Mouse (Mus musculus): Measurements from ENCODE around the gene Lmo3.

DNA sequence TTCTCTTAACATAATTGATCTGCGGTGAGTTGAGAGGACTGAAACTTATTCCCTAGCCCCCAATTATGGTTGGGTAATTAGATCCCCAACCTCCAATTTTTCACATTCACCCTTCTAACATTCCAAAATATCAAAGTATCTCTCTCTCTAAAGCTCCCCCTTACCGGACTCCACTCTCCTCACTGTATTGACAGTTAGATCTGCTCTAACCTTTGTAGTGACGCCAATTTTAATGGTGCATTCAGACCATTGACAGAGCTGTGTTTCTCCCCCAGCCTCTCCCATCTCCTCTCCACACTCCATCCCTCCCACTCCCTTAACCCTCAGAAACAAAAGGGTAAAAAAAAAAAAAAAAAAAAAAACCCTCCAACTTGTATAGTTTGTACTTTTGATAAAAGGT lies 154.9 kb downstream of the Lmo3 start:
- TF ChIP-seq USF2 (IDR thresholded peaks at IDR 0.05; ENCODE audit: borderline replicate concordance in 1 of 2, insufficient read depth in 1 of 2, low read depth in 1 of 2, low read length in 2 of 2) (no peak), MAZ (IDR thresholded peaks at IDR 0.05; ENCODE audit: low read depth, low read length) (no peak), CTCF (IDR thresholded peaks at IDR 0.05 in 2 of 3, conservative IDR thresholded peaks at IDR 0.05 in 1 of 3; ENCODE audit: control insufficient read depth in 1 of 3, insufficient read depth in 1 of 3, low read depth in 2 of 3, low read length in 3 of 3, poor library complexity in 1 of 3, severe bottlenecking in 1 of 3) (no peak)

Measured in MEL (cell line).